Mouse (Mus musculus): Measurements from ENCODE around the gene Xylt2.

Xylt2 gene

DNA sequence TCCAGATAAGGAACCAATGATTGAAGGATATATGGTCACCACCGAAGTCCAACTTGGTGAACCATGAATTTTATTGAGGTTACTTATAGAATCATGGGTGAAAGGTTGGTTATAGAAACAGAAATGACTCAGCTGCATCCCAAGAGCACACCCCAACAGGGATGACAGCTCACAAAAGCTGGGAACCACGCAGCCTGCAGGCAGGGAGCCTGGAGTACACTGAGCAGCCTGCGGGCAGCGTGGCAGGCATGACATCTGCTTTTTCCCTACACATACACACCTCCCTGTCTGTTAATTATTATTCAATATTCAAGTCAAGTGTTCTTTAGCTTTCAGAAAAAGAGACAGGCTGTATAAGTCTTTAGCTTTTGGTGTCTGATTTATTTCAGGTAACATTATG, 62.7 kb downstream of the Xylt2 start:
- no peak for DNase-seq (ENCODE audit: low spot score)
